Mouse (Mus musculus) embryonic stem cell, embryonic (primary cell): ENCODE results near the gene Suco.

Experiments
- CTCF ChIA-PET, 4 experiments: fragments of 300-600 bp in 2 of 4; fragments of 350-600 bp in 2 of 4; sonication (Branson Sonifier 250); formaldehyde crosslinking; loops; one replicate each; lab custom pipeline; 2022; ENCODE audit warnings: inconsistent platforms in 2 of 4; lab: Charles Lee
- POLR2A ChIA-PET, 4 experiments: fragments of 300-600 bp in 2 of 4; fragments of 350-600 bp in 2 of 4; sonication (Branson Sonifier 250); formaldehyde crosslinking; loops; one replicate each; lab custom pipeline; 2022; ENCODE audit warnings: antibody characterized with exemption in 4 of 4, inconsistent platforms in 1 of 4; lab: Charles Lee

The Suco gene

GRCm38 (mm10) chr1:161876553-161877447 is at the start of gene Suco:
Gene Suco (minus strand): TSS chr1:161876682.
- POLR2A ChIA-PET = interaction anchor here in 3 of 4 experiments (0.5 to 2.6 kb wide), 69 partner anchors 8 to 1766 kb away, joined by 3 to 19 read pairs (median 4); partner anchors contain the start of genes Pigc (in 3 of the 3), Zbtb37 (in 3 of the 3), Prdx6 (in 2 of the 3) and Cacybp (in 1 of the 3)
- CTCF ChIA-PET = interaction anchor here (0.6 to 1.8 kb wide), 8 partner anchors 42 to 1985 kb away, joined by 3 to 16 read pairs (median 6); partner anchors contain the start of gene Pigc (in 2 of the 4)

- POLR2A ChIA-PET = interaction anchor here in 2 of 4 experiments (0.6 to 1.8 kb wide), 3 partner anchors 9 to 111 kb away, joined by 3 to 7 read pairs (median 5); partner anchors contain the start of gene Suco (in 1 of the 2)
- CTCF ChIA-PET = no interaction called here
Measured at GRCm38 (mm10) chr1:161925281-161925805, 48.9 kb upstream of the Suco start.

- ChIA-PET CTCF (no interaction called here), POLR2A (interaction anchor here in 3 of 4 experiments (0.5 to 1.8 kb wide), 3 partner anchors 8 to 460 kb away, joined by 3 to 5 read pairs (median 3); no protein-coding TSS in a partner anchor)
Measured at GRCm38 (mm10) chr1:161924321-161924720, 47.8 kb upstream of the Suco start.

- ChIA-PET POLR2A (interaction anchor here in 2 of 4 experiments (0.8 to 1.6 kb wide), 2 partner anchors 10 to 45 kb away, joined by 4 to 7 read pairs; no protein-coding TSS in a partner anchor), CTCF (no interaction called here)
Measured at GRCm38 (mm10) chr1:161921928-161922327, 45.4 kb upstream of the Suco start.

- ChIA-PET POLR2A (interaction anchor here in 2 of 4 experiments (0.7 to 1.2 kb wide), 5 partner anchors 11 to 155 kb away, joined by 3 to 5 read pairs (median 3); no protein-coding TSS in a partner anchor), CTCF (interaction anchor here in 2 of 4 experiments (0.6 to 1.1 kb wide), 2 partner anchors 11 to 56 kb away, joined by 3 read pairs; no protein-coding TSS in a partner anchor)
Measured at GRCm38 (mm10) chr1:161920475-161921454, 44.3 kb upstream of the Suco start.

GRCm38 (mm10) chr1:161919594-161919993 is 43.1 kb upstream of the Suco start:
- CTCF ChIA-PET = interaction anchor here in 1 of 4 experiments (0.6 kb wide), 2 partner anchors 9 to 630 kb away, joined by 3 to 5 read pairs; no protein-coding TSS in a partner anchor
- POLR2A ChIA-PET = interaction anchor here in 2 of 4 experiments (0.7 to 1.2 kb wide), 3 partner anchors 37 to 143 kb away, joined by 3 to 7 read pairs (median 4); no protein-coding TSS in a partner anchor

GRCm38 (mm10) chr1:161918682-161919372 is 42.3 kb upstream of the Suco start:
- ChIA-PET POLR2A (interaction anchor here (0.6 to 1.2 kb wide), 7 partner anchors 38 to 409 kb away, joined by 3 to 8 read pairs (median 3); no protein-coding TSS in a partner anchor), CTCF (interaction anchor here in 1 of 4 experiments (0.6 kb wide), 1 partner anchor 525 kb away, joined by 4 read pairs; no protein-coding TSS in a partner anchor)

GRCm38 (mm10) chr1:161917940-161918484 is 41.5 kb upstream of the Suco start:
- ChIA-PET POLR2A (interaction anchor here in 2 of 4 experiments (0.6 to 0.7 kb wide), 2 partner anchors 50 to 410 kb away, joined by 3 read pairs; no protein-coding TSS in a partner anchor), CTCF (no interaction called here)

- ChIA-PET POLR2A (interaction anchor here in 2 of 4 experiments (0.6 to 2.3 kb wide), 5 partner anchors 9 to 319 kb away, joined by 3 to 10 read pairs (median 5); partner anchors contain the start of gene Suco (in 2 of the 2)), CTCF (interaction anchor here in 2 of 4 experiments (0.7 to 1.1 kb wide), 2 partner anchors 47 to 220 kb away, joined by 3 read pairs; no protein-coding TSS in a partner anchor)
Measured at GRCm38 (mm10) chr1:161916036-161916435, 39.6 kb upstream of the Suco start.

- POLR2A ChIA-PET = no interaction called here
- CTCF ChIA-PET = no interaction called here
Measured at GRCm38 (mm10) chr1:161913648-161913984, 37.1 kb upstream of the Suco start.

GRCm38 (mm10) chr1:161912940-161913647 is 36.6 kb upstream of the Suco start:
- ChIA-PET POLR2A (no interaction called here), CTCF (no interaction called here)

GRCm38 (mm10) chr1:161909074-161909473 is 32.6 kb upstream of the Suco start:
- CTCF ChIA-PET = interaction anchor here in 1 of 4 experiments (0.9 kb wide), 1 partner anchor 202 kb away, joined by 3 read pairs; no protein-coding TSS in a partner anchor
- POLR2A ChIA-PET = interaction anchor here in 2 of 4 experiments (0.9 to 1.3 kb wide), 2 partner anchors 32 kb away, joined by 3 to 5 read pairs; partner anchors contain the start of gene Suco (in 1 of the 2)

GRCm38 (mm10) chr1:161907795-161908457 is 31.4 kb upstream of the Suco start:
- CTCF ChIA-PET = no interaction called here

GRCm38 (mm10) chr1:161907111-161907510 is 30.6 kb upstream of the Suco start:
- CTCF ChIA-PET = no interaction called here
- POLR2A ChIA-PET = no interaction called here

More at GRCm38 (mm10) chr1:161907795-161908457, 31.4 kb upstream of the Suco start:
- POLR2A ChIA-PET = no interaction called here

GRCm38 (mm10) chr1:161902692-161903452 is 26.4 kb upstream of the Suco start:
- ChIA-PET POLR2A (interaction anchor here in 1 of 4 experiments (0.6 kb wide), 1 partner anchor 26 kb away, joined by 3 read pairs; no protein-coding TSS in a partner anchor), CTCF (no interaction called here)
